Mouse (Mus musculus) adrenal gland (tissue): ENCODE results near the gene Gas2.

Source experiments
- intact Hi-C: fragments of 180-260 bp; cut with DNase I; formaldehyde crosslinking; loops from one replicate; pipeline ENCODE4 v1.15.1; 2025

Gas2 gene

DNA sequence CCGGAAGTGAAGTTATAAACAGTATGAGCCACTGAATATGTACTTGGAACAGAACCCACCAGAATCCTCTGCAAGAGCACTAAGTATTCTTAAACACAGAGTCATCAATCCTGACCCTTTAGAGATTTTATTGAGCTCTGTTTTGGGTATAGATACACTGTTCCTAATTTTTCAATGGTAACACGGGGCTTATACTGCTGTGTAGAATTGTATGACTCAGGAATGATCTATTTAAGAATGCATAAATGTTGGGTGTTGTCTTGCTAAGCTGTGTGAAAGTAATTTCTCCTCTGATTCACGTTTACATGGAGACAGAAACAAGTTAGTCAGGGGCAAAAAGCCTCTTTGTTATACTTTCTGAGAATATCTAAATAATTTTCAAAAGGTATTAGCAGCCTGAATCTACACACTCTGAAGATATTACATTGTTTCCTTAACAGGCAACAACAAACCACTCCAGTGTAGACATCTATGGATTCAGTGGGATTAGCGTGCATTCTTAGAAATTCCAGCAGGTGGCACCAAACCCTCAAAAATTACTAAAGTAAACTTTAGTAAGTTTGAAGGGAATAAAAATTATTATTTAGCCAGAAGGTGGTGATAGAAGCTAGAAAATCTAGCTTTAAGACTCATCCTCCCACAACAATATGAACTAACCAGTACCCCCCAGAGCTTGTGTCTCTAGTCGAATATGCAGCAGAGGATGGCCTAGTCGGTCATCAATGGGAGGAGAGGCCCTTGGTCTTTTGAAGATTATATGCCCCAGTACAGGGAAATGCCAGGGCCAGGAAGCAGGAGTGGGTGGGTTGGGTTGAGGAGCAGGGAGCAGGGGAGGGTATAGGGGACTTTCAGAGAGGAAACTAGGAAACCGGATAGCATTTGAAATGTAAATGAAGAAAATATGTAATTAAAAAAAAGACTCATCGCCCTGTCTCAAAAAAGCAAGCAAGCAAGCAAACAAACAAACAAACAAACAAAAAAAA, 176.1 kb downstream of the Gas2 start:
- intact Hi-C loops = loop anchor here (5.0 kb wide), 1 partner anchor 354 kb away; no protein-coding TSS in a partner anchor
